Mouse (Mus musculus) thymus, postnatal 4 days (tissue): ENCODE results near the gene Bfsp2.

Source experiments
- DNase-seq: peaks from one replicate; pipeline ENCODE4 v3.0.0; 2021

The Bfsp2 gene

GRCm38 (mm10) chr9:103378686-103379085 lies 101.5 kb downstream of the Bfsp2 start:
- DNase-seq, result no peak

GRCm38 (mm10) chr9:103376346-103377320 lies 103.6 kb downstream of the Bfsp2 start:
- no peak for DNase-seq
